Mouse (Mus musculus) adrenal gland, postnatal 36 days (tissue): ENCODE data around the gene 9430097D07Rik. TPM values are rescaled to one million over a fixed set of nuclear protein-coding genes. Genes with fewer than 3 reads are reported as not detected.

Experiments used
- DNase-seq, 2 experiments: peaks; one replicate each; pipeline ENCODE4 v3.0.0; 2021; ENCODE audit warnings: mixed read lengths in 1 of 2
- total RNA-seq, 2 experiments: library from RNA; stranded (reverse); gene quantifications; 2 replicates each; pipeline ENCODE4 v1.2.3; 2021

The 9430097D07Rik gene
- total RNA-seq, 2 experiments from 2014 or later: not detected

GRCm38 (mm10) chr2:32597248-32597647, 21.8 kb upstream of the 9430097D07Rik start:
- DNase-seq: no peak

GRCm38 (mm10) chr2:32596725-32597124, 21.2 kb upstream of the 9430097D07Rik start:
- peak; percentile 43 to 50 for DNase-seq

GRCm38 (mm10) chr2:32591249-32591648, 15.8 kb upstream of the 9430097D07Rik start:
- DNase-seq: no peak

- DNase-seq: no peak
Measured at GRCm38 (mm10) chr2:32590224-32590623, 14.7 kb upstream of the 9430097D07Rik start.

GRCm38 (mm10) chr2:32589213-32589795, 13.8 kb upstream of the 9430097D07Rik start:
- DNase-seq: peak; percentile 62 to 69

GRCm38 (mm10) chr2:32587731-32588321, 12.3 kb upstream of the 9430097D07Rik start:
- DNase-seq: no peak

- peak; percentile 93 to 97 for DNase-seq
Measured at GRCm38 (mm10) chr2:32586871-32587351, 11.4 kb upstream of the 9430097D07Rik start, which contains the start of gene St6galnac4. Gene St6galnac4, plus strand, starts transcription at chr2:32587095.

GRCm38 (mm10) chr2:32585149-32585714, 9.7 kb upstream of the 9430097D07Rik start:
- no peak for DNase-seq

GRCm38 (mm10) chr2:32582830-32583799, 7.6 kb upstream of the 9430097D07Rik start:
- peak; percentile 78 to 86 for DNase-seq

GRCm38 (mm10) chr2:32581450-32582095, 6.1 kb upstream of the 9430097D07Rik start:
- peak; percentile 30 to 52 for DNase-seq

GRCm38 (mm10) chr2:32578146-32579046, 2.9 kb upstream of the 9430097D07Rik start:
- DNase-seq: peak; percentile 59 to 61

- no peak for DNase-seq
Measured at GRCm38 (mm10) chr2:32576532-32576931, 1.0 kb upstream of the 9430097D07Rik start.

- DNase-seq: peak; percentile 47 to 48
Measured at GRCm38 (mm10) chr2:32574901-32575585, 441 bp downstream of the 9430097D07Rik start.

- no peak for DNase-seq
Measured at GRCm38 (mm10) chr2:32574497-32574896, 987 bp downstream of the 9430097D07Rik start, which contains the start of gene Pip5kl1. Gene Pip5kl1, plus strand, starts transcription at chr2:32574797.

- DNase-seq: no peak
Measured at GRCm38 (mm10) chr2:32572196-32572595, 3.3 kb downstream of the 9430097D07Rik start.

- DNase-seq: peak; percentile 92 to 93
Measured at GRCm38 (mm10) chr2:32570698-32571494, 4.6 kb downstream of the 9430097D07Rik start, which contains the start of gene Dpm2. Gene Dpm2, plus strand, starts transcription at chr2:32570858.

GRCm38 (mm10) chr2:32568941-32569340, 6.5 kb downstream of the 9430097D07Rik start:
- DNase-seq: no peak

GRCm38 (mm10) chr2:32568149-32568548, 7.3 kb downstream of the 9430097D07Rik start:
- DNase-seq: no peak
